Mouse (Mus musculus): ENCODE measurements at regions not wholly inside any gene's neighbourhood (a gene's known extent, or its start where the extent isn't known, plus 50 kb on each side); places are given as distances from the start of the nearest gene placed in this dataset.

DNA sequence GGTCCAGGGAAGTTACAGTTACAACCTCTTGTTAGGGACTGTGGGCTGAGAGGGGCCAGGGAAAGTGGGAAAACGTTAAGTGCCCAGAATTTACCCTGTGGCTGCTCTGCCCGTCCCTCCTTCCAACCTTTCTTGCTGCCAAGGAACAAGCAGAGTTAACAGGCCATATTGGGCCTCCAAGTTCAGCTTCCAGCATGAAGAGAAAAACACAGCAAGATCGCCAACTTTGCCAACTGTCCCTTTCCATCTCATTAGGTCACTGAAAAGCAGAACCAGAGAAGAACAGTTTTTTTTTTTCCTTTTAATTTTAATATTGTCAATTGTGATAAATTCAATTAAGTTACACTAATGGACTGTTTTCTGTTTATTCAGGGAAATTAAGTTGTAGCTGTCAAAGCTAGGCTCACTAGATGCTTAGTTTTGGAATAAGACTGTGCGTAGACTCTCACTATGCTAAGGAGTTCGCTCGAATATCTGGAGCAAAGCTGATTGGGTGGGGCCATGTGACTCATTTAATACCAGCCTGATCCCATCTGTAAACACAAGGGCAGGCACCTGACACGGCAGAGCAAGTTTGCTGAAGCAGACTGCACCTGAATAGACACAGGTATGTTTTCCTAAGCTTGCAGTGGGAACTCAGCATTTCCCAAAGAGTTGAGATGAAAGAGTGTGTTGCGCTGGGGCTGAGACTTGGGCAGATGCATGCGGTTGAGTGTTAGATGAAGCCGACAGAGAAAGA is 178.9 kb downstream of the Gm45692 start:
- Histone ChIP-seq H3K9ac (replicated peaks; ENCODE audit: low read length, poor library complexity, severe bottlenecking) (no peak overlapping the region), H3K4me3 (ENCODE audit: low read depth, low read length) (no peak overlapping the region), H3K36me3 (ENCODE audit: insufficient read depth, low read length) (no peaks in the 10 kb centered on the region), H3K4me2 (ENCODE audit: low read depth, low read length, poor library complexity, severe bottlenecking) (no peak overlapping the region), H3K4me1 (ENCODE audit: insufficient read depth, low read length) (no peaks in the 10 kb centered on the region), H3K27me3 (ENCODE audit: insufficient read depth, low read length) (no peaks in the 10 kb centered on the region), H3K9me3 (ENCODE audit: low read length) (no peaks in the 10 kb centered on the region), H3K27ac (ENCODE audit: low read depth, low read length) (no peak overlapping the region)
- peak; percentile 56 for DNase-seq (ENCODE audit: low spot score)
- 89% methylated on average over 10 of the region's 10 CpGs for WGBS
- no peak for TF ChIP-seq CTCF (IDR thresholded peaks at IDR 0.05)
- no peak for ATAC-seq (ENCODE audit: low FRiP score)

DNA sequence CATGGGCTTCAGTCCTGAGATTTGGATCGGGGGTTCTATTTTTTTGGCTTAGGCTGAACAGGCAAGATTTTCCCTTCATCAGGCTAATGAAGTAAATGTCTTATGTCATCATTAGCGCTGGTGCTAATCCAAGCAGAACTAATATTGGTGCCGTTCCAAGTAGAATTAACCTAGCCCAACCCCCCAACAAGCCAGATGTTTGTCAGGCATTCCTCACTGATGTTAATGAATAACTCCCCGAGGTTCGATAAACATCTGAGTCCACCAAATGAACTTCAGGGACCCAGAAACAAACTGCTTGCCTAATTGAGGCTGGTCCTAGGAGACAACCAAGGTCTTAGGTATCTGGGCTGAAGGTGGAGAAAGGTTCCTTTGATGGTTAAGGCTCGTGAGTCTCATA is 180.9 kb downstream of the Gm45692 start:
- H3K4me2 ChIP-seq (ENCODE audit: low read depth, low read length, poor library complexity, severe bottlenecking), result no peak overlapping the region
- H3K9me3 ChIP-seq (ENCODE audit: low read length), result no peaks in the 10 kb centered on the region
- H3K36me3 ChIP-seq (ENCODE audit: insufficient read depth, low read length), result no peaks in the 10 kb centered on the region
- H3K4me3 ChIP-seq (ENCODE audit: low read depth, low read length), result no peak overlapping the region
- H3K27me3 ChIP-seq (ENCODE audit: insufficient read depth, low read length), result no peaks in the 10 kb centered on the region
- no peaks in the 10 kb centered on the region for H3K4me1 ChIP-seq (ENCODE audit: insufficient read depth, low read length)
- H3K9ac ChIP-seq (replicated peaks; ENCODE audit: low read length, poor library complexity, severe bottlenecking), result no peak overlapping the region
- DNase-seq (ENCODE audit: low spot score) (peak; percentile 14), ATAC-seq (ENCODE audit: low FRiP score) (no peak)
- WGBS, result 65% methylated on average over 6 of the region's 6 CpGs
- no peak overlapping the region for H3K27ac ChIP-seq (ENCODE audit: low read depth, low read length)
- TF ChIP-seq CTCF (IDR thresholded peaks at IDR 0.05), result no peak

DNA sequence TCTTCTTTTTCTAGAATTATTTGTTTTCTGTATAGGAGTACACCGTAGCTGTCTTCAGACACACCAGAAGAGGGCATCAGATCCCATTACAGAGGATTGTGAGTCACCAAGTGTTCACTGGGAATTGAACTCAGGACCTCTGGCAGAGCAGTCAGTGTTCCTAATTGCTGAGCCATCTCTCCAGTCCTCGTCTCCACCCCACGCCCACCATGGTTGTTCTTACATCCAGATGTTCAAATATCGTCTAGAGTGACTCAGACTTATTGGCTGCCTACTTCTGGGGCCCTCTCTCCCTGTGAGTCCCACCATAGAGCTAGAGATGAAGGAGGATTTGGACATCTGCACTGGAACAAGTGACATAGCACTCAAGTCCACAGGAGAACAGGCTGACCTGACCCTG is 182.6 kb downstream of the Gm45692 start:
- H3K4me3 ChIP-seq (ENCODE audit: low read depth, low read length), result no peak overlapping the region
- H3K27ac ChIP-seq (ENCODE audit: low read depth, low read length), result no peak overlapping the region
- 86% methylated on average over 4 of the region's 4 CpGs for WGBS
- no peak for TF ChIP-seq CTCF (IDR thresholded peaks at IDR 0.05)
- H3K4me1 ChIP-seq (ENCODE audit: insufficient read depth, low read length), result no peaks in the 10 kb centered on the region
- no peak overlapping the region for H3K9ac ChIP-seq (replicated peaks; ENCODE audit: low read length, poor library complexity, severe bottlenecking)
- DNase-seq (ENCODE audit: low spot score) (no peak), ATAC-seq (ENCODE audit: low FRiP score) (no peak)
- no peaks in the 10 kb centered on the region for H3K36me3 ChIP-seq (ENCODE audit: insufficient read depth, low read length)
- no peaks in the 10 kb centered on the region for H3K9me3 ChIP-seq (ENCODE audit: low read length)
- no peak overlapping the region for H3K4me2 ChIP-seq (ENCODE audit: low read depth, low read length, poor library complexity, severe bottlenecking)
- H3K27me3 ChIP-seq (ENCODE audit: insufficient read depth, low read length), result no peaks in the 10 kb centered on the region

DNA sequence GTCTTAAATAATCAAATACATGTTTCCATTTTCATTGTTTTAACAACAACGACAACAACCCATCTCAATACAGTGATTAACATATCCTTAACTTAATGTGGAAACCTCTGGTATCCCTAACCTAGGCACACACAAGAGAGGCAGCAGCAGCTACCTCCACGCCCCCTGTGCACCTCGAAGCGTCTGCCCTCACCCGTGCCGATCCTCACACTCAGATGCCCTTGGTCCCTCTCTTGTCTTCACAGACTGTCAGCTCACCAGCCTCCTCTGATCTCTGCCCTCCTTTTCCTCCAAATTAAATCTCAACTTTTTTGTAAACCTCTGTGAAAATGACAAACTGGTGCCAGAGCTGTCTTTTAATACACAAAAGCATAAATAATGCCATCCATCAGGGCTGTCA is 185.2 kb downstream of the Gm45692 start:
- Histone ChIP-seq H3K27me3 (ENCODE audit: insufficient read depth, low read length) (no peaks in the 10 kb centered on the region), H3K4me3 (ENCODE audit: low read depth, low read length) (no peak overlapping the region), H3K4me2 (ENCODE audit: low read depth, low read length, poor library complexity, severe bottlenecking) (no peak overlapping the region), H3K27ac (ENCODE audit: low read depth, low read length) (no peak overlapping the region), H3K4me1 (ENCODE audit: insufficient read depth, low read length) (no peaks in the 10 kb centered on the region; the same call in 1 of the 2 replicates), H3K9ac (replicated peaks; ENCODE audit: low read length, poor library complexity, severe bottlenecking) (no peak overlapping the region), H3K36me3 (ENCODE audit: insufficient read depth, low read length) (no peaks in the 10 kb centered on the region), H3K9me3 (ENCODE audit: low read length) (no peaks in the 10 kb centered on the region)
- no peak for TF ChIP-seq CTCF (IDR thresholded peaks at IDR 0.05)
- 81% methylated on average over 6 of the region's 6 CpGs for WGBS
- ATAC-seq (ENCODE audit: low FRiP score) (no peak), DNase-seq (ENCODE audit: low spot score) (no peak)

DNA sequence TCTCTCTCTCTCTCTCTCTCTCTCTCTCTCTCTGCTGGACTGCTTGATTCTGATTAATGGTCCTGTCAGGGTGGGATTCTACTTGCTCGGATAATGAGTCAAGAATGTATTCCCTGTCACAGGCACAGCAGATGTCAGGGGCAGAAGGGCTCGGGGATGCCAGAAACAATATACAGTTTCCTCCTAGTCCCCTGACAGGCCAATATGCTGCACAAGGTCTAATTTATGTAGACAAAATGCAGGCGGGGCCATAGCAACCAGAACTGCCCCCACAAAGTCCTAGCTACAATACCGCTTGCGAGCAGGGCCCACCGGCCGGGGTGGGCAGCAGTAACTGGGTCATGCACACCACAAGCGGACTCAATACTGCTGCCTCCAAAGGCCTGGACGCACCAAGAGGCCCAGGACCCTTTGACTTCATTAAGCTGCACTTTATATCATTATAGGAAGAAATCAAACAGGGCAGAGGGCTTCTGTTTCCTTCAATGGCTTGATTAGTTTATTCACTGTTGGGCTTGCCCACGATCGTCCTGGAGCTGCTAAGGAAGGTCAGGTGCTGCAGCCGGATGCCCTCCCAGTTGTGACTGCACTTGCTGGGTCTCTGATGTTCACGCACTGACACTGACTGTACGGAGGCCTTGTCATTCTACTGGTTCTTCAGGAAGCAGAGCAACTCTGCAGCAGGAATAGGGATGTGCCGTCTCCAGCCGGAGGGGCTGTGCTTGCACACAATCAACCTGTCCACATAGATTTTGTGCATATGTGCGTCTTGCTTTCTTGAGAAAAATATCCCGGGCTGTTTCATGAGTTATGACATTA is 185.9 kb downstream of the Gm45692 start:
- no peak overlapping the region for H3K4me3 ChIP-seq (ENCODE audit: low read depth, low read length)
- TF ChIP-seq CTCF (IDR thresholded peaks at IDR 0.05), result no peak
- H3K27me3 ChIP-seq (ENCODE audit: insufficient read depth, low read length), result no peaks in the 10 kb centered on the region
- H3K4me1 ChIP-seq (ENCODE audit: insufficient read depth, low read length), result no peaks in the 10 kb centered on the region; the same call in 1 of the 2 replicates
- H3K36me3 ChIP-seq (ENCODE audit: insufficient read depth, low read length), result no peaks in the 10 kb centered on the region
- WGBS, result 59% methylated on average over 18 of the region's 18 CpGs
- no peak overlapping the region for H3K27ac ChIP-seq (ENCODE audit: low read depth, low read length)
- H3K4me2 ChIP-seq (ENCODE audit: low read depth, low read length, poor library complexity, severe bottlenecking), result no peak overlapping the region
- DNase-seq (ENCODE audit: low spot score) (peak; percentile 69), ATAC-seq (ENCODE audit: low FRiP score) (peak; percentile 58)
- no peak overlapping the region for H3K9ac ChIP-seq (replicated peaks; ENCODE audit: low read length, poor library complexity, severe bottlenecking)
- H3K9me3 ChIP-seq (ENCODE audit: low read length), result no peaks in the 10 kb centered on the region

DNA sequence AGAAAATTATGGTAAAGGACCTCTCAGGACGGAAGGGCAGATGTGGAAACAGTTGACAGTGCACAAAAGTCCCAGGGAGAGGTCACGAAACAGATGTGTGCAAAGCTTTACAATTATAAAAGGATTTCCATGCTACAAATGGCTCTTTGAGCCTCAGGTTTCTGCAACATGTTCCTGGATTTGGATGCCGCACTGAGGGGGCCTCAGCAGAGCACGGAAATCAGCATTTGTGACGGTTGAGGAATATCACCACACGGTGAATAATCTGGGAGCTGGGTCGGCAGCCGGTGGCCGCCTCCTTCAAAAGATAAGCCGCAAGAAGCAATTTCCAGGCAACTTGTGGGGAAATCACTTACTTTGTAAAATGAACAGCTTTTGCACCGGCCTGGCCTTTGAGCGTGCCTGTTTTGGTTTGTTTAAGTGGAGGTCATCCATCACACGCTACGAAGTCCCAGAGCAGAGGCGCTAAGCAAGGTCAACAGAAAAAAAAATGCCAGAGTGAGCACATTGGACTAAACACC is 188.8 kb downstream of the Gm45692 start:
- 30% methylated on average over 15 of the region's 15 CpGs for WGBS
- Histone ChIP-seq H3K4me1 (ENCODE audit: insufficient read depth, low read length) (no peaks in the 10 kb centered on the region; the same call in 1 of the 2 replicates), H3K36me3 (ENCODE audit: insufficient read depth, low read length) (no peaks in the 10 kb centered on the region), H3K27ac (ENCODE audit: low read depth, low read length) (no peak overlapping the region), H3K4me3 (ENCODE audit: low read depth, low read length) (no peak overlapping the region), H3K9ac (replicated peaks; ENCODE audit: low read length, poor library complexity, severe bottlenecking) (no peak overlapping the region), H3K27me3 (ENCODE audit: insufficient read depth, low read length) (no peaks in the 10 kb centered on the region), H3K4me2 (ENCODE audit: low read depth, low read length, poor library complexity, severe bottlenecking) (no peak overlapping the region), H3K9me3 (ENCODE audit: low read length) (no peaks in the 10 kb centered on the region)
- DNase-seq (ENCODE audit: low spot score), result no peak
- ATAC-seq (ENCODE audit: low FRiP score), result no peak
- no peak for TF ChIP-seq CTCF (IDR thresholded peaks at IDR 0.05)
